Mouse (Mus musculus) liver, embryonic 15.5 days (tissue): ENCODE results near the gene Kdm4c. TPM values are rescaled to one million over a fixed set of nuclear protein-coding genes. Genes with fewer than 3 reads are reported as not detected.

Experiments
- ATAC-seq: fragments of 200-750 bp; cut with Nextera tagmentation; 2 replicates; pipeline ENCODE4 v1.8.0; 2017; ENCODE audit warnings: moderate number of reproducible peaks, mild to moderate bottlenecking, moderate library complexity; ENCODE audit not compliant: insufficient read depth
- H3K27ac ChIP-seq: fragments of 300-500 bp; sonication (generic); replicated peaks from 2 replicates; pipeline ENCODE4 v1.5.1; 2015; ENCODE audit warnings: mild to moderate bottlenecking, inconsistent platforms
- H3K27me3 ChIP-seq: fragments of 300-500 bp; sonication (generic); 2 replicates; pipeline ENCODE4 v1.6.1; 2015; ENCODE audit warnings: mild to moderate bottlenecking, inconsistent platforms
- H3K36me3 ChIP-seq: fragments of 300-500 bp; sonication (generic); replicated peaks from 2 replicates; pipeline ENCODE4 v1.6.1; 2015; ENCODE audit warnings: moderate library complexity, mild to moderate bottlenecking, inconsistent platforms
- H3K4me1 ChIP-seq: fragments of 300-500 bp; sonication (generic); replicated peaks from 2 replicates; pipeline ENCODE4 v1.6.1; 2015; ENCODE audit warnings: inconsistent platforms
- H3K4me2 ChIP-seq: fragments of 300-500 bp; sonication (generic); 2 replicates; pipeline ENCODE4 v1.6.1; 2015; ENCODE audit warnings: moderate library complexity, mild to moderate bottlenecking, inconsistent platforms
- H3K4me3 ChIP-seq: fragments of 300-500 bp; sonication (generic); replicated peaks from 2 replicates; pipeline ENCODE4 v1.5.1; 2015; ENCODE audit warnings: mild to moderate bottlenecking, inconsistent platforms
- H3K9ac ChIP-seq: fragments of 300-500 bp; sonication (generic); 2 replicates; pipeline ENCODE4 v1.6.1; 2015; ENCODE audit warnings: moderate library complexity, mild to moderate bottlenecking, inconsistent platforms
- H3K9me3 ChIP-seq: fragments of 300-500 bp; sonication (generic); replicated peaks from 2 replicates; pipeline ENCODE4 v1.6.1; 2016; ENCODE audit warnings: inconsistent platforms
- WGBS: fragments of 180-500 bp; shearing (Covaris S2); methylation state at CpG from one replicate; pipeline ENCODE4 v1.1.7; 2015; ENCODE audit warnings: mixed read lengths; ENCODE audit not compliant: insufficient replicate concordance; 5-methylcytosine and 5-hydroxymethylcytosine counted together
- polyA plus RNA-seq: library from polyadenylated mRNA; unstranded; fragments of >200 nt; fragmentation: Nextera tagmentation; extraction: Ambion mirVana; gene quantifications from 2 replicates; pipeline ENCODE4 v1.2.1, GENCODE M21; 2015

Kdm4c gene
- polyA plus RNA-seq, 1 experiment from 2014 or later = 4.6 TPM

DNA sequence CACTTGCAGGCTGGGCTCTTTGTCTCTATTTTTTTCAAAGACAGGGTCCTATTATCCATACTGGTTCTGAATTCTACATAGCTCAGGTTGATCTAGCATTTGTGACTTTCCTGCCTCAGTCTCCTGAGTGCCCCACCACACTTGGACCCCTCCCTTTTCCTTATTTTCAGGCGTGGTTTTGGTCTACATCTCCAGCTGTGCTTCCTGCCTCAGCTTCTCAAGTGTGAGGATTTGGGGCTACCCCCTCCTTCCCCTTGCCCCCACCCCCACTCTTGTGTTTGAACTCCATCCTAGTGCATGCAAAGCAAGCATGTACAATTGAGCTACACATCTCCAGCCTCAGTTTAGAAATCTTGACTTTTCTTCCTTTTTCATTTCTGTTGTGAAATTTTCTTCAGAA lies 16.2 kb downstream of the Kdm4c start:
- WGBS = 20% methylated on average over 1 of the region's 1 CpGs
- H3K4me2 ChIP-seq = no peak overlapping the region
- H3K36me3 ChIP-seq = no peaks in the 10 kb centered on the region
- H3K9me3 ChIP-seq = no peaks in the 10 kb centered on the region
- H3K4me3 ChIP-seq = no peak overlapping the region
- no peak overlapping the region for H3K9ac ChIP-seq
- ATAC-seq = no peak
- no peak overlapping the region for H3K27ac ChIP-seq
- no peaks in the 10 kb centered on the region for H3K27me3 ChIP-seq
- peaks cover 18% of the 10 kb centered on the region for H3K4me1 ChIP-seq

DNA sequence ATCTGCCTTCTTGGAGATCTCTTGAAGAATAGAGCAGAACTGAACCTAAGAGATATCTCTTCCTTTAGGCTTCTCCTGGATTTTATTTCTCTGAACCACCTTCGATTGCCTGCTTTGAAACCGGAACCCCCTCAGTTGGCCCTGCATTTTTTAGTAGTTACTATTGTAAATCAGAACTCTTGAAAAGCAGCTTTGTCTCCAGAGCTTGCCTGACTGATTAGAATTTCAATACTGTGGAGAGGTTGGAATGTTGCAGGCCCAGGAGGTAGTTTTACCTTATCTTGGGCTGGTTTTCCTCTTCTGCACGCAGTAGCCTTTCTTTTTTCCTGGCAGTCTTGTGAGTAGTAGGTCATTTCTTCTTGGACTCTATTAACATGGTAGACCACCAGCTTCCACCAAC lies 17.0 kb downstream of the Kdm4c start:
- no peak overlapping the region for H3K4me2 ChIP-seq
- no peak overlapping the region for H3K4me3 ChIP-seq
- no peak overlapping the region for H3K27ac ChIP-seq
- 58% methylated on average over 3 of the region's 3 CpGs for WGBS
- H3K9me3 ChIP-seq = no peaks in the 10 kb centered on the region
- no peaks in the 10 kb centered on the region for H3K36me3 ChIP-seq
- ATAC-seq = no peak
- H3K9ac ChIP-seq = no peak overlapping the region
- no peaks in the 10 kb centered on the region for H3K27me3 ChIP-seq
- peaks cover 18% of the 10 kb centered on the region for H3K4me1 ChIP-seq

DNA sequence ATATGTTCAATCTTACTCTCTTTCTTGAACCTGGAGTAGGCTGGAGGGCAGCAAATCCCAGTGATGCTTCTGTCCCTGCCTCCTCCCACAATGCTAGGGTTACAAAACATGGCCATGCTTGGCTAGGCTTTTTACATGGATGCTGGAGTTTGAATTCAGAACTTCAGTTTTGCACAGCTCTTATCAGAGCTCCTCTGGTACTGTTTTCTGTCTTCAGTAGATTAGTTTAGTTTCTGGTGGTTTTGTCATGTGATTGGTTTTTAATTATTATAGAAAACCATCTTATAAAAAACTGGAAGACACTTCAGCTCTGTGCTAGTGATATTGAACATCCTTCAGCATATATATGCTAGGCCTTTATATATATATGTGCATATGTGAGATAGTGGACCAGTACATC lies 19.6 kb downstream of the Kdm4c start:
- ATAC-seq = no peak
- Histone ChIP-seq H3K27me3 (no peaks in the 10 kb centered on the region), H3K9ac (no peak overlapping the region), H3K27ac (no peak overlapping the region), H3K4me3 (no peak overlapping the region), H3K4me2 (no peak overlapping the region), H3K36me3 (peaks cover 3% of the 10 kb centered on the region; the same call in 1 of the 2 replicates), H3K9me3 (no peaks in the 10 kb centered on the region), H3K4me1 (peaks cover 18% of the 10 kb centered on the region)

DNA sequence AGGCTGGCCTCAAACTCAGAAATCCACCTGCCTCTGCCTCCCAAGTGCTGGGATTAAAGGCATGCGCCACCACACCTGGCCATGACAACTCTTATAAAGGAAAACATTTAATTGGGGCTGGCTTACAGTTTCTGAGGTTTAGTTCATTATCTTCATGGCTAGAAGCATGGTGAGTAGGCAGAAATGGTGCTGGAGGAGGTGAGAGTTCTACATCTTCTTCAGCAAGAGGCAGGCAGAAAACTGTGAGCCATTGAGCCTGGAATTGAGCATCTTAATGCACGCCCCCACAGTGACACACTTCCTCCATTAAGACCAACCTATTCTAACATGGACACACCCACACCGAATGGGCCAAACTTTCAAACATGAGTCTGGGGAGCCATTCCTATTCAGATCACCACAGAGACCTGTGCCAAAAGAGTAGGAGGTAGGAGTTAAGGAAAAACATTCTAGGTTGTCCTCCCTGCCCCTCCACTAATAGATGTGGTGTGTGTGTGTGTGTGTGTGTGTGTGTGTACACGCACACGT lies 22.2 kb downstream of the Kdm4c start:
- Histone ChIP-seq H3K4me2 (no peak overlapping the region), H3K4me1 (peaks cover 6% of the 10 kb centered on the region), H3K27me3 (no peaks in the 10 kb centered on the region), H3K36me3 (peaks cover 3% of the 10 kb centered on the region; the same call in 1 of the 2 replicates), H3K9ac (no peak overlapping the region), H3K4me3 (no peak overlapping the region), H3K9me3 (no peaks in the 10 kb centered on the region), H3K27ac (no peak overlapping the region)
- 76% methylated on average over 5 of the region's 5 CpGs for WGBS
- no peak for ATAC-seq

DNA sequence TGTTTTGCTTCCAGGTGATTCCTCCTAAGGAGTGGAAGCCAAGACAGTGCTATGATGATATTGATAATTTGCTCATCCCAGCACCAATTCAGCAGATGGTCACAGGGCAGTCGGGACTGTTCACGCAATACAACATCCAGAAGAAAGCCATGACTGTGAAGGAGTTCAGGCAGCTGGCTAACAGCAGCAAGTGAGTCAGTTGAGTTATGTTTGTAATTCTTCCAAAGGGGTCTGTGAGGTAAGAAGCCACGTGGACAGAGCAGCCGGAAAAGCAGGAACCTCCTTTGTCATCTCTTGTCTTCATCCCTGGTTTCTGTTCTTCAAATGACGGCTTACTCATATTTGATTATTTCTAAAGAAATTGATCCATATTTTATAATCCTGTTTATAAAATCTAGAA lies 28.9 kb downstream of the Kdm4c start:
- Histone ChIP-seq H3K9me3 (no peaks in the 10 kb centered on the region), H3K4me1 (no peaks in the 10 kb centered on the region), H3K9ac (no peak overlapping the region), H3K4me2 (no peak overlapping the region), H3K36me3 (peaks cover 10% of the 10 kb centered on the region; the same call in 1 of the 2 replicates), H3K27ac (no peak overlapping the region), H3K27me3 (no peaks in the 10 kb centered on the region), H3K4me3 (no peak overlapping the region)
- WGBS = 81% methylated on average over 5 of the region's 5 CpGs
- no peak for ATAC-seq

DNA sequence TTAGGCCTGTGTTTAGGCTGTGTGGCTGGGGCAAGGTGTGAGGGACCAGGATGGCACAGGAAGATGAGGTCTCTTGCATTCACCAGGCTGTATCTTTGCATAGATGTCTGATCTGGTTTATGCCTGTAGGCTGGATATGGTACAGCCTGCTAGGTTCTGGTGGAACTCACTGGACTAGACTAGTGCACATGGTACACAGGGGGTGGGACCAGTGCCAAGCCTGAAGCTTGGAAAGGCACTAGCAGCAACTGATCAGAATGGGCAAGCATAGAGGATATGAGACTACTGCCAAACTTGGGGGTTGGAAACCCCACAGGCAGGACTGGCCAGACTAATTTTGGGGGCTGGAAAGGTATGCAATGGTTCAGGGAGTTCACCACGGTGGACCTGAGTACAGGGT lies 35.2 kb downstream of the Kdm4c start:
- Histone ChIP-seq H3K9ac (no peak overlapping the region), H3K4me2 (no peak overlapping the region), H3K27me3 (no peaks in the 10 kb centered on the region), H3K9me3 (no peaks in the 10 kb centered on the region), H3K4me1 (0 out of 2 replicates have a peak, but pooled peaks cover 3% of the 10 kb centered on the region), H3K36me3 (0 out of 2 replicates have a peak, but pooled peaks cover 4% of the 10 kb centered on the region), H3K27ac (no peak overlapping the region), H3K4me3 (no peak overlapping the region)
- 61% methylated on average over 1 of the region's 1 CpGs for WGBS
- no peak for ATAC-seq

DNA sequence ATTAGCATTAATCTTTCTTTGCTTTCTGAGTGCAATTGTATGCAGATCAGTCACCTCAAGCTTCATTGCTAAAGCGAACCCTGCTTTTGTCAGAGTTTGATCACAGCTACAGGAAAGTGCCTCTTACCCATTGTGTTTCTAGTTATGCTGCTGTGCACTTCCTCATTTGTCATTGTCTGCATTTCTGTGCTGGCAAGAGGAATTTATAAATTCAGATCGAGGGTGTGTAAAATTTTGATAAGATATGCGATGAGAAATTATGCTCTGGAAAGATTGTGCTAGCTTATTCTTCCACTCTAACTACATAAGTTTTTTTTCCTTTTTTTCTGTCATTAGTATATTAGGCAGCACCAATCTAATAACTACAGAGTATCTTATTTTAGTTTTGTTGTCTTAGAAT lies 37.9 kb downstream of the Kdm4c start:
- 26% methylated on average over 3 of the region's 3 CpGs for WGBS
- no peak for ATAC-seq
- 0 out of 2 replicates have a peak, but pooled peaks cover 3% of the 10 kb centered on the region for H3K4me1 ChIP-seq

DNA sequence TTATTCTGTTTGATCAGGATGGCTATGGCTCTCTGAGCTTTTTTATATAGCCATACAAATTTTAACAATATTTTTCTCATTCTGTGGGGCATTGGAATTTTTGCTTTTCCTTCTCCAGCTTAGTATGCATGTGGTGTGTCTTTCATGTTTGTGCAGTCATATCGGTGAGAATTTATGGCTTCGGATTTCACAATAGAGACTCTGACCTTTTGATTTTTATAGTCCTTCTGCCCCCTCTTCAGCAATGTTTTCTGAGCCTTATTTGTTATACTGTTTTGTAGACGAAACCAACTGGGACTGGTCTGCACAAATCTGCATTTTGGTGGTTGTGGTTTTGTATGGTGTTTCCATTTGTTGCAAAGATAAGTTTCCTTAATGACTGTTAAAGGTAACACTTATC lies 45.6 kb downstream of the Kdm4c start:
- no peak overlapping the region for H3K4me3 ChIP-seq
- no peak overlapping the region for H3K27ac ChIP-seq
- H3K27me3 ChIP-seq = no peaks in the 10 kb centered on the region
- no peak overlapping the region for H3K9ac ChIP-seq
- H3K4me2 ChIP-seq = no peak overlapping the region
- no peaks in the 10 kb centered on the region for H3K36me3 ChIP-seq
- no peak for ATAC-seq
- 73% methylated on average over 3 of the region's 3 CpGs for WGBS
- no peaks in the 10 kb centered on the region for H3K9me3 ChIP-seq
- no peaks in the 10 kb centered on the region for H3K4me1 ChIP-seq

More for the DNA sequence above, 37.9 kb downstream of the Kdm4c start:
- Histone ChIP-seq H3K9ac (no peak overlapping the region), H3K4me2 (no peak overlapping the region), H3K9me3 (no peaks in the 10 kb centered on the region), H3K27ac (no peak overlapping the region), H3K27me3 (no peaks in the 10 kb centered on the region), H3K36me3 (0 out of 2 replicates have a peak, but pooled peaks cover 4% of the 10 kb centered on the region), H3K4me3 (no peak overlapping the region)

DNA sequence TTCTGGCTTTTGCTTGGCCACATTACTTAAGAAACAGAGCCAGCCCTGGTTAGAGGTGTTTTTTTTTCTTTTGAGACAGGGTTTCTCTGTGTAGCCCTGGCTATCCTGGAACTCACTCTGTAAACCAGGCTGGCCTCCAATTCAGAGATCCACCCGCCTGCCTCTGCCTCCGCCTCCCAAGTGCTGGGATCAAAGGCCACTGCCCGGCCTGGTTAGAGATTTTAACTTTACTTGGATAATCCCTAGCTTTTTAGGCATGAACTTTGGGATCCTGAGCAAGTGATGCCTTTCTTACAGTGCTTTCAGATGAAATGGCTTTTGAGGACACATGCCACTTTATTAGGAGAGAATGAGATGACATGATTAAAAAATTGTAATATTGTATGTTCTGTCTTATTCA lies 52.4 kb downstream of the Kdm4c start:
- no peaks in the 10 kb centered on the region for H3K9me3 ChIP-seq
- H3K4me3 ChIP-seq = no peak overlapping the region
- no peak for ATAC-seq

DNA sequence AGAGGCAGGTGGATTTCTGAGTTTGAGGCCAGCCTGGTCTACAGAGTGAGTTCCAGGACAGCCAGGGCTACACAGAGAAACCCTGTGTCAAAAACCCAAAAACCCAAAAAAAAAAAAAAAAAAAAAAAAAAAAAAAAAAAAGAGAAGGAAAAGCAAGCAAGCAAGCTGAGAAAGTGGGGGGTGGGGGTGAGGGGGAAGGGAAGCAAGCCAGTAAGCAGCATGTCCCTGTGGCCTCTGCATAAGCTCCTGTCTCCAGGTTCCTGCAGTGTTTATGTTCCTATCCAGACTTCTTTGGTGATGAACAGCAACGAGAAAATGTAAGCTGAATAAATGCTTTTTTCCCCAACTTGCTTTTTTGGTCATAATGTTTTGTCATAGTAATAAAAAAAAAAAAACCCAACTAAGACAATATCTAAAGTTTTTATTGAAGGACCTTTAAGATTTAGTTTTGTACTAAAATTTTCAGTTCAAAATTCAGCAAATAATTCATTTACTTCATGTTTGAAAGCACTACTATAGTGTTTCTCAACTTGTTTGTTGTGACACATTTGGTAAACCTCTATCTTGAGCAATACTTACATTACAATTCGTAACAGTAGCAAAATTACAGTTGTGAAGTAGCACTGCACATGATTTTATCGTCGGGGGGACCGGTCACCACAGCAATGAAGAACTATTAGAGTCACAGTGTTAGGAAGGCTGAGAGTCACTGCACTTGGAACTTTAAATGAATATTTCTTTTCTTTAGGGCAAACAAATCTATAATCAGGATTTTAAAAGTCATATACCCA lies 63.2 kb downstream of the Kdm4c start:
- Histone ChIP-seq H3K27ac (no peak overlapping the region), H3K4me1 (peaks cover 4% of the 10 kb centered on the region; the same call in 1 of the 2 replicates), H3K4me3 (no peak overlapping the region), H3K27me3 (no peaks in the 10 kb centered on the region), H3K9ac (no peak overlapping the region), H3K36me3 (no peaks in the 10 kb centered on the region), H3K4me2 (no peak overlapping the region), H3K9me3 (no peaks in the 10 kb centered on the region)
- 74% methylated on average over 5 of the region's 5 CpGs for WGBS
- no peak for ATAC-seq

More for the DNA sequence above, 52.4 kb downstream of the Kdm4c start:
- H3K27ac ChIP-seq = no peak overlapping the region
- no peaks in the 10 kb centered on the region for H3K4me1 ChIP-seq
- no peaks in the 10 kb centered on the region for H3K27me3 ChIP-seq
- no peak overlapping the region for H3K4me2 ChIP-seq
- no peaks in the 10 kb centered on the region for H3K36me3 ChIP-seq
- 72% methylated on average over 3 of the region's 3 CpGs for WGBS
- no peak overlapping the region for H3K9ac ChIP-seq

DNA sequence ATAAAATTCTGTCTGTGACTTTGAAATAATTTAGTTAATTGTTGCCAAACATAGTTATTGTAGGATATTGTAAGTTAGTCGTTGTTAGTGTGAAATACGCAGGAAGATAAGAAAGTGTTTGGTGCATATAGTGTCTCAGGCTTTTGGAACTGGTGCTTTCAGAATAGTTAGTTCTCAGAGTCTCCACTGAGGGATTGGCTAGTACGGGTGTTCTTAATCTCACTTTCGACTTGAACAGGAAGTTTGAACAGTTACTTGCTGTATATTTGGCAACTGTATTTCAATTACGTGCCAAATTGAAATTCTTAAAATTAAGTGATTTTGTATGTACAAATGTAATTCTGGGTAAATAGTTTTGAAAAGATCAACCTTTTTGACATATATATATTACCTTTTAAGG lies 68.8 kb downstream of the Kdm4c start:
- Histone ChIP-seq H3K27me3 (no peaks in the 10 kb centered on the region), H3K27ac (no peak overlapping the region), H3K9ac (no peak overlapping the region), H3K4me2 (no peak overlapping the region), H3K36me3 (peaks cover 3% of the 10 kb centered on the region; the same call in 1 of the 2 replicates), H3K9me3 (no peaks in the 10 kb centered on the region), H3K4me3 (no peak overlapping the region), H3K4me1 (no peaks in the 10 kb centered on the region)
- 79% methylated on average over 5 of the region's 5 CpGs for WGBS
- no peak for ATAC-seq
